Mouse (Mus musculus): ENCODE results near the gene Plekha5.
A peak's percentile ranks its signal among the peaks of the same experiment; 100 is the strongest.

The Plekha5 gene

GRCm38 (mm10) chr6:140455851-140456250 lies 32.0 kb downstream of the Plekha5 start:
- DNase-seq (ENCODE audit: low spot score in 2 of 2): no peak

GRCm38 (mm10) chr6:140456393-140457163 lies 32.7 kb downstream of the Plekha5 start:
- DNase-seq (ENCODE audit: low spot score in 2 of 2): no peak

DNA sequence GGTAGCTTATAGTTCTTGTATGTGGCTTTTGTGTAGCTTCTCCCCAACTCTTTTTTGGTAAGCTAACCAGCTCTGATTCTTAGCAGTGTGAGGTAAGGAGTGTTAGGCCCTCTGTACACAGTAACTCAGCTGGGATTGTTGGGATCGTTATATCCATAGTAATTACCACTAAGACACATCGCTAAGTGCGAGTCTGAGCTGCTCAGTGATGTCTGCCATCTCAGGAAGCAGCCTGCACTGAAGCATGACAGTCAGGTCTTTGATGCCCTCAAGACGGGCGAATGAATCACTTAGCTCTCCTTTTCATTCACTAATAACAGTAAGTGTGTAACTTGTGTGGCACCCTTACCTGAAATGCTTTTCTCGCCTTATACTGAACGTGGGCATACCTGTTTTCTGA lies 36.5 kb downstream of the Plekha5 start:
- DNase-seq (ENCODE audit: low spot score in 2 of 2): no peak

DNA sequence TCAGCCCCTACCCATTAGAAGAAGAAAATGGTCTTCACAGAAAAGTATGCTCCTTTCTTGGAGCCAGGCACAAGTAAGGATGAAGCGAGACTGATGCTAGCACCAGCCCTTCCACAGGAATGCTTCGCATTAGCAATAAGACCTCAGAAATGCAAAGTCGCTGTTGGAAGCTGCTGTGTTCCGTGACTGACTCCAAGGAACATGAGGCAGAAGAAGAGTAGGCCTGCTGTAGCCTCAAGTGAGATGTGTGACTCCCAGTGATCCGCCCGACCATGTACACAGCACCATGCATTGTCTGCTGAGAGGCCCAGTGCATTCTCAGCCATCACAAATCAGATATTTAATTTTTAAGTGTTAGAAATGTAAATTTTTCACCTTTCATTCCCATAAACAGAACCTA lies 41.0 kb downstream of the Plekha5 start:
- no peak for DNase-seq (ENCODE audit: low spot score in 2 of 2)

DNA sequence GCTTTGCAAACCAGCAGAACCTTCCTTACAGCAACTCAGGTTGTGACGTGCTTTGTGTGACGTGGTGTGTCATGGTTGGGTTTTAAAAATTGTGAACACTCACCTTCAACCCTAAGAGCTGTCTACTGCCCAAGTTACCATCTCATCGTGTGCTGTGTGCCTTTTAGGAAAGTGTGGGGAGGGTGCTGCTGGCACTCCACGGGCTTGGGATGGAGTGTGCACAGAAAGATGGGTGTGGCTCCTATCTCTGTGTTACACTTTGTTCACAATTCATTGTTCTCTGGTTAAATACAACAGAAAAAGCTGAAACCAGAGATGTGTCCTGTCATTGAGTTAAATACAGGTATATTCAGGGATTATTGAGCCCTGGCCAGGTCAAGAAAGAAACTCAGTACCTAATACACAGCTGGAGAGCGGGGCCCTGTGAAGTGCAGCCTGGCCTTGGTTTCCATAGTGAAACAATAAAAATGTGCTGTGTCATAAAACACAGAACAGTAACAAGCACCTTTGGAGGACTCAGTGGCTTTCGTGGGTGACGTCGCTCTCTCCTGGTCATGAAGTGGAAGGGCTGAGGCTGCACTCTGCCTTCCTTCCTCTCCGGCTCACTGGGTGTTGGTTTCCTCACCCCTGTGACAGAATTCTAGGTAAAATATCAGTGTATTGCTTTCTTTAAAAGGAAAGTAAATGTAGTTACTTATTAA lies 42.2 kb downstream of the Plekha5 start:
- DNase-seq (ENCODE audit: low spot score in 2 of 2): no peak

DNA sequence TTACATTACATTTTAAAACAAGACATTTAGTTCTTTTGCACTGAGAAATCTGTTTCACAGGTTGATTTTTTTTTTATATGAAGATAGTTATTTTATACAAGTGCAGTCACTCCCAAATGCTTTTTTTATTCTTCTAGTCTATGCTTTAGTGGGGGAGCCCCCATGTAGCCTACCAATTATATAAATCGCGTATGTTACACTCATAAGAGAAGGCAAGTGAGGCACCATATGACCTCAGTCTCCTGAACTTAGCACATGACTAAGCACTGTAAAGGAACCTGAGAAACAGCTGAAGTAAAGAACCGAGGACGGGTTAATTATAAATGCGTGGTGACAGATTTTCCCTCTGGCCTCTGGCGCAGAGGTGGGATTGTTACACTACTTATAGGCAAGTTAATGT lies 43.0 kb downstream of the Plekha5 start:
- DNase-seq (ENCODE audit: low spot score in 2 of 2): no peak

- DNase-seq (ENCODE audit: low spot score in 2 of 2): no peak
Observed at GRCm38 (mm10) chr6:140467851-140468250, 44.0 kb downstream of the Plekha5 start.

GRCm38 (mm10) chr6:140469791-140470190 lies 45.9 kb downstream of the Plekha5 start:
- DNase-seq (ENCODE audit: low spot score in 2 of 2): no peak

- DNase-seq (ENCODE audit: low spot score in 2 of 2): no peak
Observed at GRCm38 (mm10) chr6:140471751-140472150, 47.9 kb downstream of the Plekha5 start.

DNA sequence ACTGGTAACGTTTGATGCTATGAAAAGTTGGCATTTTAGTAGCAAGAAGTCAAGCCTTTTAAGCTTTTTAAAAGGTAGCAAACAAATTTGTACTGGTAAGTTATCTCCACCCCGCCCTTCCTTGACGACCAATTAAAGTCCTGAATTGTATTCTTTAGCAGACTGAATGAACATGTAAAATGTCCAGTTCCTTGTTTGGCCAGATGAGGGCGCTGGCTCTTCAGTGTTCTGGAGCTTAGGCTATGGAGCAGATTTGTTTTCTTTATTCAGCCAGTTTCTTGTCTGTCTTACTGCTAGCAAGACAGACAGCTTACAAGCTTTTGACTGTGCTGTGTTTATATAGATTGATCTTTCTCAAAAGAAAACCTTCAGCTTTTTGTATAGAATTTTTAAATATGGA lies 48.5 kb downstream of the Plekha5 start:
- peak; percentile 34 to 35 for DNase-seq (ENCODE audit: low spot score in 2 of 2)

- no peak for DNase-seq (ENCODE audit: low spot score in 2 of 2)
Observed at GRCm38 (mm10) chr6:140475393-140476087, 51.7 kb downstream of the Plekha5 start.

DNA sequence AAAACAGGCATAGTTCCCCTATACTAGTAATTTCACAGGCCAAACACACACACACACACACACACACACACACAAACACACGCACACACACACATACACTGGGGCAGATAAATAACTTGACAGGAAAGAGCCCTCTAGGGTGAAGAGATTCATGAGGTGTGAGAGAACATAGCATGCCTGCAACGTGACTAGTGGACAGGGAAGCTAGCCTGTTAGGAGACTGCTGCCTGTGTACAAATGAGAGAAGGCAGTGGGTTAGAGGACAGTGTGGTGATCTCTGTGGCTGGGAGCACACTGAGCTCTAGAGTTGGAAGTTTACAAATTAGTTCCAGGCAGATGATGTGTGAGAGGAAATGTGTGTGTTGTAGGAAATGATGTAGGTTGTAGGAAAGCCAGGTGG lies 53.1 kb downstream of the Plekha5 start:
- DNase-seq (ENCODE audit: low spot score in 2 of 2): no peak

DNA sequence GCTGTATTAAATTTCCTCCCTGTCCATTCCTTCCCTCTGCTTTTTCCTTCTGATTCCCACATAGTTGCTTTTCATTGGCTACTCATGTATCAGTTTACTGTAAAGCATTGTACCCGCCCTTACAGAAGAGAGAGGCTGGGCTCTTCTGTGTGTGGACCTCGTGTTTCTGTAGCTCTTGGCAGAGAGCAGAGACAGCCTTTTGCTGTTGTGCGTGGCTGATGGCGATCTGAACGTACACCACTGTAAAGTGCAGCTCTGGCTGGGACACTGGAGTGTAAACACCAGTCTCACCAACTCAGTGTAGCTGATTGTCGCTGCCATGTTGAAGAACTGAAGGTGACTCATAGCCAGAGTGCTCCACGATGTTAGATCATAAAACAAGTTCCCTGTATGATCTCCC lies 54.2 kb downstream of the Plekha5 start:
- no peak for DNase-seq (ENCODE audit: low spot score in 2 of 2)

DNA sequence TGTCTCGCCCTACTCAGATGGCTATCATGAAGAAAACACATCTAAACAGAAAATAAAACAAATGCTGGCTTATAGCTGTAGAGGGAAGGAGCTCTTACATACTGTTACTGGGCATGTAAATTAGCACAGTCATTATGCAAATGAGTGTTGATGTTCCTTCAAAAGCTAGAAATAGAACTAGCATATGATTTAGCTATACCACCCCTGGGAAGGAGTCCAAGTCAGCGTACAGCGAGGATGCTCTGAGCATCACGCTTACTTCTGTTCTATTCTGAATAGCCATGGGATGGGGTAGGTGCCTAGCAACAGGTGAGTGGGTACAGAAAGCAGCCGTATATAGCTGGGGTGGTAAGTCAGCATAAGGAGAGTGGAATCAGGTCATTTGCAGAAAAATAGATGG lies 55.1 kb downstream of the Plekha5 start:
- DNase-seq (ENCODE audit: low spot score in 2 of 2): no peak

GRCm38 (mm10) chr6:140480425-140481081 lies 56.7 kb downstream of the Plekha5 start:
- DNase-seq (ENCODE audit: low spot score in 2 of 2): no peak

- peak; percentile 60 to 74 for DNase-seq (ENCODE audit: low spot score in 2 of 2)
Observed at GRCm38 (mm10) chr6:140481701-140482460, 58.0 kb downstream of the Plekha5 start.

GRCm38 (mm10) chr6:140484170-140484569 lies 60.3 kb downstream of the Plekha5 start:
- DNase-seq (ENCODE audit: low spot score in 2 of 2): peak in 1 of 2 experiments; percentile 17

GRCm38 (mm10) chr6:140485636-140486035 lies 61.8 kb downstream of the Plekha5 start:
- DNase-seq (ENCODE audit: low spot score in 2 of 2): no peak

GRCm38 (mm10) chr6:140486685-140487084 lies 62.8 kb downstream of the Plekha5 start:
- DNase-seq (ENCODE audit: low spot score in 2 of 2): no peak

GRCm38 (mm10) chr6:140487489-140487888 lies 63.6 kb downstream of the Plekha5 start:
- no peak for DNase-seq (ENCODE audit: low spot score in 2 of 2)

DNA sequence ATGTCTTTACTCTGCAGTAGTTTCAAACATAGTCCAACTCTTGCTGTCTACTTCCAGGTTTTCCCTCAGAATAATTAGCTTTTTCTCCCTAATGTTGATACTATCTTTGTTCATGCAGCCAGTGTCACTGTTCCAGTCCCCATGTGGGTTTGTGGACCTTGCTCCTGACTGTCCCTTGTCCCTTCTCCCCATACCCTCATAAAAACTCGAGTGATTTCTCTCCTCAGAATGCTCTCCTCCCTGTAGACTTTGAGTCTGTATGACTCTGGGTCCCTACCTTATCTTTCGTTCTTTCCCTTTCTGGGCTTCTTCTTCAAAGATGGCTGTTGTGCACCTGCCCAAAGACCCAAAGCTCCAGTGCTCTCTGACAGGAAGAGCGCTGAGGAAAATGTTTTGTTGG lies 64.8 kb downstream of the Plekha5 start:
- no peak for DNase-seq (ENCODE audit: low spot score in 2 of 2)
